Mouse (Mus musculus) v-Abl transformed pro-B cells (cell line): ENCODE measurements around the gene Hs3st4.

ENCODE experiments used
- in situ Hi-C, 2 experiments: fragments of 400-800 bp; cut with MboI; formaldehyde crosslinking; loops; one replicate each; pipeline ENCODE4 v1.15.1; 2025; ENCODE audit not compliant: unreplicated experiment in 2 of 2

The Hs3st4 gene

GRCm38 (mm10) chr7:124319451-124319850 is 336.8 kb downstream of the Hs3st4 start:
- in situ Hi-C loops = no loop called here

- in situ Hi-C loops = no loop called here
Measured at GRCm38 (mm10) chr7:124335635-124336034, 353.0 kb downstream of the Hs3st4 start.

- in situ Hi-C loops = no loop called here
Measured at GRCm38 (mm10) chr7:124341510-124341909, 358.8 kb downstream of the Hs3st4 start.

- in situ Hi-C loops = no loop called here
Measured at GRCm38 (mm10) chr7:124347218-124348017, 364.7 kb downstream of the Hs3st4 start.

- in situ Hi-C loops = no loop called here
Measured at GRCm38 (mm10) chr7:124354035-124354434, 371.4 kb downstream of the Hs3st4 start.

- in situ Hi-C loops = no loop called here
Measured at GRCm38 (mm10) chr7:124358068-124358467, 375.4 kb downstream of the Hs3st4 start.

GRCm38 (mm10) chr7:124359836-124360235 is 377.2 kb downstream of the Hs3st4 start:
- in situ Hi-C loops = no loop called here

GRCm38 (mm10) chr7:124372297-124372696 is 389.6 kb downstream of the Hs3st4 start:
- in situ Hi-C loops = no loop called here

- in situ Hi-C loops = no loop called here
Measured at GRCm38 (mm10) chr7:124372697-124373096, 390.0 kb downstream of the Hs3st4 start.

GRCm38 (mm10) chr7:124383489-124383888 is 400.8 kb downstream of the Hs3st4 start:
- in situ Hi-C loops = no loop called here

GRCm38 (mm10) chr7:124399184-124399583 is 416.5 kb downstream of the Hs3st4 start:
- in situ Hi-C loops = no loop called here

- in situ Hi-C loops = no loop called here
Measured at GRCm38 (mm10) chr7:124426951-124427350, 444.3 kb downstream of the Hs3st4 start.
